Mouse (Mus musculus): Measurements from ENCODE around the gene Srp9.

DNA sequence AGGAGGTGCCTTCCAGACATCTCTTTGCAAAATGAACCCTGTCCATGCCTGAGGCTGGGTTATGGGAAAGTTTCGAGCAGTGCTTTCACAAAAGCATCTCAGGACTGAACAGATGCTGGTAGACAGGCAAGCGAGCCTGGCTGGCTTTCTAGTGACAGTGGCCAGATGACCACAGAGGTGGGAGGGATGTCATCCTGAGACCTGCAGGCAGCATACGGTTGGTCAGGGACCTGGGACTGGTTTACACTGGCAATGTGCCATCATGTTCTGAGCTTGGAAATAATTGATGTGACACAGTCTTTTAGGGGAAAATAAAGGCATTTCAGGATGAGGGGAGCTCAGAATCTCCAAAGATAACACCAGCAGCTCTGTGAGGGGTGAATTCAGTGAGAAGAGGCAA, 19.5 kb upstream of the Srp9 start:
- TF ChIP-seq CTCF (IDR thresholded peaks at IDR 0.05): no peak
- TF ChIP-seq POLR2A (IDR thresholded peaks at IDR 0.05; ENCODE audit: insufficient read depth, low read depth, low read length): no peak
- TF ChIP-seq EP300 (IDR thresholded peaks at IDR 0.05; ENCODE audit: insufficient read depth, low read depth, low read length): no peak

Measured in heart, adult 2 months (tissue).